Mouse (Mus musculus): ENCODE data around the gene Myl6b.

Myl6b gene

GRCm38 (mm10) chr10:128498590-128498989 is at the start of gene Myl6b:
Gene Myl6b (minus strand): TSS chr10:128498685.
- DNase-seq = peak; percentile 99

GRCm38 (mm10) chr10:128547361-128548032 is 49.0 kb upstream of the Myl6b start, which contains the start of gene Zc3h10:
Gene Zc3h10 (minus strand): TSS chr10:128547774.
- peak; percentile 99 for DNase-seq

GRCm38 (mm10) chr10:128546787-128547186 is 48.3 kb upstream of the Myl6b start:
- DNase-seq = no peak

GRCm38 (mm10) chr10:128546361-128546760 is 47.9 kb upstream of the Myl6b start:
- peak; percentile 84 for DNase-seq

GRCm38 (mm10) chr10:128545570-128545898 is 47.0 kb upstream of the Myl6b start:
- DNase-seq = no peak

GRCm38 (mm10) chr10:128544674-128545569 is 46.4 kb upstream of the Myl6b start:
- DNase-seq = no peak

- DNase-seq = no peak
Observed at GRCm38 (mm10) chr10:128544151-128544657, 45.7 kb upstream of the Myl6b start.

GRCm38 (mm10) chr10:128543100-128543499 is 44.6 kb upstream of the Myl6b start:
- DNase-seq = no peak

GRCm38 (mm10) chr10:128538340-128538870 is 39.9 kb upstream of the Myl6b start:
- DNase-seq = no peak

- peak; percentile 93 for DNase-seq
Observed at GRCm38 (mm10) chr10:128536266-128536940, 37.9 kb upstream of the Myl6b start.

- DNase-seq = no peak
Observed at GRCm38 (mm10) chr10:128535624-128536265, 37.3 kb upstream of the Myl6b start.

GRCm38 (mm10) chr10:128535206-128535605 is 36.7 kb upstream of the Myl6b start:
- no peak for DNase-seq

- no peak for DNase-seq
Observed at GRCm38 (mm10) chr10:128526366-128527356, 28.2 kb upstream of the Myl6b start.

- DNase-seq = peak; percentile 99
Observed at GRCm38 (mm10) chr10:128525671-128526308, 27.3 kb upstream of the Myl6b start, which contains the start of gene Esyt1. Gene Esyt1 (minus strand): TSS chr10:128525871.

- DNase-seq = peak; percentile 82
Observed at GRCm38 (mm10) chr10:128524732-128525662, 26.5 kb upstream of the Myl6b start.

GRCm38 (mm10) chr10:128524111-128524731 is 25.7 kb upstream of the Myl6b start:
- DNase-seq = peak; percentile 51

- DNase-seq = no peak
Observed at GRCm38 (mm10) chr10:128522351-128522750, 23.9 kb upstream of the Myl6b start.

GRCm38 (mm10) chr10:128520591-128520990 is 22.1 kb upstream of the Myl6b start:
- no peak for DNase-seq

GRCm38 (mm10) chr10:128518833-128519232 is 20.3 kb upstream of the Myl6b start:
- DNase-seq = peak; percentile 58
